In genomic region chr7:110989286-110989879, GRCm38 (mm10) we compare ENCODE assay signal across 13 mouse cellular contexts. TPM values are rescaled to one million over a fixed set of nuclear protein-coding genes. Genes with fewer than 3 reads are reported as not detected.
A peak's percentile ranks its signal among the peaks of the same experiment; 100 is the strongest.
DNase-seq lines count a peak whose midpoint lies in the region; ATAC-seq lines count a peak whose summit lies in the region.
"Had no signal": no experiment of that assay in that cellular context is flagged by ENCODE, and none has a peak within 500 bp of the region (broad histone marks: within the 10 kb centered on the region; RNA-seq: fewer than 3 reads in every experiment).

No protein-coding gene starts in this region.

- no peaks in the 10 kb centered on the region for H3K36me3 ChIP-seq in heart, embryonic 13.5 days
- H3K36me3 ChIP-seq in lung, embryonic 15.5 days = no peaks in the 10 kb centered on the region
- H3K36me3 ChIP-seq in kidney, embryonic 16.5 days (ENCODE audit: insufficient read depth, low read length) = no peaks in the 10 kb centered on the region
- H3K36me3 ChIP-seq in forebrain, embryonic 13.5 days (ENCODE audit: poor library complexity, severe bottlenecking) = no peaks in the 10 kb centered on the region
- H3K36me3 ChIP-seq in forebrain, embryonic 11.5 days (ENCODE audit: control insufficient read depth, insufficient read depth, low read length) = no peaks in the 10 kb centered on the region

- ATAC-seq in heart, embryonic 13.5 days (ENCODE audit: extremely low read depth, insufficient number of reproducible peaks, low FRiP score, low TSS enrichment) = no peak
- ATAC-seq in lung, embryonic 15.5 days (ENCODE audit: borderline replicate concordance, extremely low read depth, low FRiP score, low TSS enrichment) = no peak
- ATAC-seq in kidney, embryonic 16.5 days (ENCODE audit: low FRiP score, low TSS enrichment) = peak; percentile 80
- no peak for ATAC-seq in forebrain, embryonic 13.5 days
- no peak for ATAC-seq in forebrain, embryonic 11.5 days (replicated peaks; ENCODE audit: low FRiP score)

- no peak for DNase-seq in heart, postnatal 4 days
- DNase-seq in lung, postnatal 25 days (ENCODE audit: low spot score) = no peak
- no peak for DNase-seq in forebrain, embryonic 11.5 days (ENCODE audit: low spot score)
- DNase-seq: cerebellum, postnatal 25 days; layer of hippocampus, adult 9-11 months; retina, postnatal 1 day; thymus, postnatal 25 days had no signal

- H3K4me3 ChIP-seq in heart, embryonic 13.5 days = no peak overlapping the region
- H3K4me3 ChIP-seq in lung, embryonic 15.5 days = no peak overlapping the region
- H3K4me3 ChIP-seq in kidney, embryonic 16.5 days (ENCODE audit: low read length) = no peak overlapping the region
- no peak overlapping the region for H3K4me3 ChIP-seq in forebrain, embryonic 13.5 days
- H3K4me3 ChIP-seq in forebrain, embryonic 11.5 days (ENCODE audit: low read depth, low read length) = no peak overlapping the region

- no peaks in the 10 kb centered on the region for H3K9me3 ChIP-seq in heart, embryonic 13.5 days
- H3K9me3 ChIP-seq in lung, embryonic 15.5 days = no peaks in the 10 kb centered on the region
- no peaks in the 10 kb centered on the region for H3K9me3 ChIP-seq in kidney, embryonic 16.5 days (ENCODE audit: low read length)
- no peaks in the 10 kb centered on the region for H3K9me3 ChIP-seq in forebrain, embryonic 13.5 days (replicated peaks)
- H3K9me3 ChIP-seq in forebrain, embryonic 11.5 days (ENCODE audit: control insufficient read depth, low read length) = no peaks in the 10 kb centered on the region

- H3K27me3 ChIP-seq in heart, embryonic 13.5 days (replicated peaks) = no peaks in the 10 kb centered on the region
- no peaks in the 10 kb centered on the region for H3K27me3 ChIP-seq in lung, embryonic 15.5 days
- H3K27me3 ChIP-seq in kidney, embryonic 16.5 days (ENCODE audit: insufficient read depth, low read length) = no peaks in the 10 kb centered on the region
- no peaks in the 10 kb centered on the region for H3K27me3 ChIP-seq in forebrain, embryonic 13.5 days
- H3K27me3 ChIP-seq in forebrain, embryonic 11.5 days (ENCODE audit: control insufficient read depth, insufficient read depth, low read length) = no peaks in the 10 kb centered on the region
- H3K27me3 ChIP-seq: CH12.LX had no signal

- peaks cover 37% of the 10 kb centered on the region for H3K4me1 ChIP-seq in heart, embryonic 13.5 days
- H3K4me1 ChIP-seq in lung, embryonic 15.5 days = peaks cover 30% of the 10 kb centered on the region
- H3K4me1 ChIP-seq in kidney, embryonic 16.5 days (ENCODE audit: insufficient read depth, low read length) = peaks cover 35% of the 10 kb centered on the region
- no peaks in the 10 kb centered on the region for H3K4me1 ChIP-seq in forebrain, embryonic 13.5 days
- no peaks in the 10 kb centered on the region for H3K4me1 ChIP-seq in forebrain, embryonic 11.5 days (replicated peaks; ENCODE audit: control insufficient read depth, insufficient read depth, low read length)

- H3K4me2 ChIP-seq in heart, embryonic 13.5 days = no peak overlapping the region
- no peak overlapping the region for H3K4me2 ChIP-seq in lung, embryonic 15.5 days
- H3K4me2 ChIP-seq in kidney, embryonic 16.5 days (replicated peaks; ENCODE audit: low read depth, low read length) = no peak overlapping the region
- no peak overlapping the region for H3K4me2 ChIP-seq in forebrain, embryonic 13.5 days
- H3K4me2 ChIP-seq in forebrain, embryonic 11.5 days (ENCODE audit: low read depth, low read length, severe bottlenecking) = no peak overlapping the region
- H3K4me2 ChIP-seq: hindbrain, embryonic 14.5 days had no signal

- 52% methylated on average over 5 of the region's 5 CpGs for WGBS in heart, embryonic 13.5 days
- 49% methylated on average over 5 of the region's 5 CpGs for WGBS in lung, embryonic 15.5 days
- 10% methylated on average over 5 of the region's 5 CpGs for WGBS in kidney, embryonic 16.5 days
- WGBS in forebrain, embryonic 13.5 days = 80% methylated on average over 5 of the region's 5 CpGs
- WGBS in forebrain, embryonic 11.5 days = 78% methylated on average over 5 of the region's 5 CpGs

- H3K27ac ChIP-seq in heart, embryonic 13.5 days (replicated peaks) = peak overlapping the region; percentile 66
- peak overlapping the region; percentile 26; the same call in 1 of the 2 replicates for H3K27ac ChIP-seq in lung, embryonic 15.5 days
- H3K27ac ChIP-seq in kidney, embryonic 16.5 days (ENCODE audit: low read length) = peak overlapping the region; percentile 89
- no peak overlapping the region for H3K27ac ChIP-seq in forebrain, embryonic 13.5 days
- H3K27ac ChIP-seq in forebrain, embryonic 11.5 days (ENCODE audit: low read depth, low read length) = no peak overlapping the region
- H3K27ac ChIP-seq: hindbrain, embryonic 14.5 days had no signal

- no peak overlapping the region for H3K9ac ChIP-seq in heart, embryonic 13.5 days
- H3K9ac ChIP-seq in lung, embryonic 15.5 days = no peak overlapping the region
- no peak overlapping the region for H3K9ac ChIP-seq in kidney, embryonic 16.5 days (replicated peaks; ENCODE audit: low read length)
- H3K9ac ChIP-seq in forebrain, embryonic 13.5 days = no peak overlapping the region
- no peak overlapping the region for H3K9ac ChIP-seq in forebrain, embryonic 11.5 days (ENCODE audit: low read length)
- H3K9ac ChIP-seq: hindbrain, embryonic 14.5 days had no signal

RNA-seq across cellular contexts. Expression of gene Mrvi1, which starts 7.1 kb away (rescaled TPM):
- 4.6 and 5.3 TPM in 2 replicates for polyA plus RNA-seq in heart, embryonic 13.5 days (2015; fragmentation: Nextera tagmentation; extraction: Ambion mirVana)
- 10 to 100 TPM; 10.4 to 13.2 TPM for total RNA-seq in heart, postnatal 4 days (2021)
- 9.1 and 10.0 TPM in 2 replicates for polyA plus RNA-seq in lung, embryonic 15.5 days (2015; fragmentation: Nextera tagmentation; extraction: Ambion mirVana)
- 13.3 and 15.9 TPM in 2 replicates for polyA plus RNA-seq in kidney, embryonic 16.5 days (2015; fragmentation: Nextera tagmentation; extraction: Ambion mirVana)
- polyA plus RNA-seq in forebrain, embryonic 13.5 days (2015; fragmentation: Nextera tagmentation; extraction: Ambion mirVana) = 0.49 and 0.58 TPM in 2 replicates
- 1.6 and 1.7 TPM in 2 replicates for polyA plus RNA-seq in forebrain, embryonic 11.5 days (2014; fragmentation: Nextera tagmentation; extraction: Ambion mirVana)
- total RNA-seq: CH12.LX had no signal

RNA-seq across cellular contexts. Expression of gene Ctr9, which starts 39.4 kb away (rescaled TPM):
- polyA plus RNA-seq in heart, embryonic 13.5 days (2015; fragmentation: Nextera tagmentation; extraction: Ambion mirVana) = 39.6 and 41.8 TPM in 2 replicates
- total RNA-seq in heart, postnatal 4 days (2021) = 10 to 100 TPM; 29.1 to 32.2 TPM
- 56.3 and 66.7 TPM in 2 replicates for polyA plus RNA-seq in lung, embryonic 15.5 days (2015; fragmentation: Nextera tagmentation; extraction: Ambion mirVana)
- 79.0 and 81.2 TPM in 2 replicates for polyA plus RNA-seq in kidney, embryonic 16.5 days (2015; fragmentation: Nextera tagmentation; extraction: Ambion mirVana)
- 89.4 and 89.8 TPM in 2 replicates for polyA plus RNA-seq in forebrain, embryonic 13.5 days (2015; fragmentation: Nextera tagmentation; extraction: Ambion mirVana)
- polyA plus RNA-seq in forebrain, embryonic 11.5 days (2014; fragmentation: Nextera tagmentation; extraction: Ambion mirVana) = 78.9 and 85.3 TPM in 2 replicates

Comparison
In these comparisons a context has a peak if more than half of its experiments do, and no peak if none do; other contexts are left out.
1. H3K27ac ChIP-seq: peak in heart, embryonic 13.5 days (single experiment), lung, embryonic 15.5 days (single experiment) and kidney, embryonic 16.5 days (single experiment); none in forebrain, embryonic 13.5 days (single experiment) and forebrain, embryonic 11.5 days (single experiment).